Mouse (Mus musculus) embryonic facial prominence, embryonic 13.5 days (tissue): Measurements from ENCODE around the gene Cyp2c69. TPM values are rescaled to one million over a fixed set of nuclear protein-coding genes. Genes with fewer than 3 reads are reported as not detected.
"Not testable (repeated sequence)": the region's sequence is repeated elsewhere in the genome, so short reads cannot be mapped to it uniquely, and the experiment has no call there.

Experiments
- ATAC-seq: fragments of 200-750 bp; cut with Nextera tagmentation; 2 replicates; pipeline ENCODE4 v1.8.0; 2017; ENCODE audit warnings: low read depth; ENCODE audit not compliant: insufficient number of reproducible peaks, insufficient read depth, low FRiP score, low TSS enrichment
- H3K27ac ChIP-seq: fragments of 300-500 bp; sonication (generic); 2 replicates; pipeline ENCODE4 v1.5.1; 2015; ENCODE audit warnings: moderate library complexity, mild to moderate bottlenecking, inconsistent platforms
- H3K27me3 ChIP-seq: fragments of 300-500 bp; sonication (generic); 2 replicates; pipeline ENCODE4 v1.6.1; 2015; ENCODE audit warnings: mild to moderate bottlenecking, inconsistent platforms
- H3K36me3 ChIP-seq: fragments of 300-500 bp; sonication (generic); 2 replicates; pipeline ENCODE4 v1.6.1; 2015; ENCODE audit warnings: mild to moderate bottlenecking, inconsistent platforms
- H3K4me1 ChIP-seq: fragments of 300-500 bp; sonication (generic); 2 replicates; pipeline ENCODE4 v1.6.1; 2015; ENCODE audit warnings: inconsistent platforms
- H3K4me2 ChIP-seq: fragments of 300-500 bp; sonication (generic); 2 replicates; pipeline ENCODE4 v1.6.1; 2015; ENCODE audit warnings: moderate library complexity, mild to moderate bottlenecking, inconsistent platforms
- H3K4me3 ChIP-seq: fragments of 300-500 bp; sonication (generic); 2 replicates; pipeline ENCODE4 v1.5.1; 2015; ENCODE audit warnings: mild to moderate bottlenecking, inconsistent platforms
- H3K9ac ChIP-seq: fragments of 300-500 bp; sonication (generic); 2 replicates; pipeline ENCODE4 v1.6.1; 2015; ENCODE audit warnings: mild to moderate bottlenecking, inconsistent platforms
- H3K9me3 ChIP-seq: fragments of 300-500 bp; sonication (generic); 2 replicates; pipeline ENCODE4 v1.6.1; 2016; ENCODE audit warnings: inconsistent platforms
- whole genome bisulfite sequencing: fragments of 180-500 bp; shearing (Covaris S2); methylation state at CpG from one replicate; pipeline ENCODE4 v1.1.7; 2015; ENCODE audit warnings: mixed read lengths; 5-methylcytosine and 5-hydroxymethylcytosine counted together
- polyA plus RNA-seq: library from polyadenylated mRNA; unstranded; fragments of >200 nt; fragmentation: Nextera tagmentation; extraction: Ambion mirVana; gene quantifications from 2 replicates; pipeline ENCODE4 v1.2.1, GENCODE M21; 2015

Gene Cyp2c69
- polyA plus RNA-seq = not detected in 2 replicates

DNA sequence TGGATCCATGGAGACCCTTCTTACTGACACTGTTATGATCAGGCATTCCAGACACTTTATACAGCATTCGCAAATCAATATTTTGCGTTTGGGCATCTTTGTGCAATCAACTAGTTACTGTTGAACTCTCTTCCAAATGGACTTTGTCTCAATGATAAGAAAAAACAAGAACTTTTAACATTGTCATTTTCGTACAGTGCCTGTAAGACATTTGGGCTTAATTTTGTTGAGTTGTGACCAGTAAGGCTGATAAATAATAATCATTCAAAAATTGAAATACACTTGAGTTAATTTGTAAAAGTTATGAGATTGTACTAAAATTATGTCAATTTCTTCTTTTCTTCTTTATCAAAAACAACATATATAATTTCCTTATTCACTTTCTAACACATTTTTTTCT is at the start of gene Cyp2c69:
Cyp2c69 (minus strand) TSS at position 101 of the 400 bp plus-strand sequence.
- not testable (repeated sequence) for H3K36me3 ChIP-seq, H3K4me3 ChIP-seq, H3K27me3 ChIP-seq, H3K4me1 ChIP-seq, H3K4me2 ChIP-seq, H3K9me3 ChIP-seq, H3K27ac ChIP-seq, H3K9ac ChIP-seq, ATAC-seq
- 91% methylated on average over 3 of the region's 3 CpGs for WGBS

DNA sequence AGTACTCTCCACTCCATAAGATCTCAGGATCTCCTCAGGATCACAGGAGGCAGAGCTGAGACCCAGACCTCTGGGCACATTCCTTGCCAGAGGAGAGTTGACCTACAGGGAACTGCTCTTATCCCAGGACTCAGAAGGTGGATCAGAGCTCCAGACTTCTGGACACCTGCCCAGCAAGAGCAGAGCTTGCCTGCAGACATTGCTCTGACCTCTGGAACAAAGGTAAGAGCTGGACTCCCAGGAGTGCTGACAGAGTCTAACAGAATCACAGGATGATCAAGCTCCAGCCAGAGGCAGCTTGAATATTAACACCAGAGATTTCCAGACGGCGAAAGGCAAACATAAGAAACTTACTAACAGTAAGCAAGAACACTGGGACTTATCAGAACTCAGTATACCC is 48.8 kb upstream of the Cyp2c69 start:
- Histone ChIP-seq H3K9me3 (0 out of 2 replicates have a peak, but pooled peaks cover 3% of the 10 kb centered on the region), H3K4me1 (no peaks in the 10 kb centered on the region), H3K9ac (no peak overlapping the region), H3K27me3 (no peaks in the 10 kb centered on the region), H3K4me3 (no peak overlapping the region), H3K4me2 (no peak overlapping the region), H3K27ac (no peak overlapping the region), H3K36me3 (no peaks in the 10 kb centered on the region)
- no peak for ATAC-seq
- 94% methylated on average over 2 of the region's 2 CpGs for WGBS

DNA sequence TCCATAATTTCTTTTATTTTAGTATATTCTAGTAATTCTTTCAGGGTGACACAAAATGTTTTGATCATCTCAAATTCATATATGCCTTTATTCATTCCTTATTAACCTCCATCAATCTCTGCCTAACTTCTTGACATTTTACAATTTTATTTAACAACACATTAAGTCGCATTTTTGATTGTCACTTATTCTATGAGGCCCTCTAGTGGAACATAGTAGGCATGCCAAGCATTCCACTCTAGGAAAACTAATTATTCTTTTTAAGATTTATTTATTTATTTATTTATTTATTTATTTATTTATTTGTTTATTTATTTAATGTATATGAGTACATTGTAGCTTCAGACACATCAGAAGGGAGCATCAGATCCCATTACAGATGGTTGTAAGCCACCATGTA is 43.4 kb upstream of the Cyp2c69 start:
- Histone ChIP-seq H3K36me3 (no peaks in the 10 kb centered on the region), H3K27ac (no peak overlapping the region), H3K9ac (no peak overlapping the region), H3K4me1 (no peaks in the 10 kb centered on the region), H3K27me3 (no peaks in the 10 kb centered on the region), H3K9me3 (0 out of 2 replicates have a peak, but pooled peaks cover 3% of the 10 kb centered on the region), H3K4me3 (no peak overlapping the region), H3K4me2 (no peak overlapping the region)
- WGBS = 62% methylated on average over 1 of the region's 1 CpGs
- no peak for ATAC-seq

DNA sequence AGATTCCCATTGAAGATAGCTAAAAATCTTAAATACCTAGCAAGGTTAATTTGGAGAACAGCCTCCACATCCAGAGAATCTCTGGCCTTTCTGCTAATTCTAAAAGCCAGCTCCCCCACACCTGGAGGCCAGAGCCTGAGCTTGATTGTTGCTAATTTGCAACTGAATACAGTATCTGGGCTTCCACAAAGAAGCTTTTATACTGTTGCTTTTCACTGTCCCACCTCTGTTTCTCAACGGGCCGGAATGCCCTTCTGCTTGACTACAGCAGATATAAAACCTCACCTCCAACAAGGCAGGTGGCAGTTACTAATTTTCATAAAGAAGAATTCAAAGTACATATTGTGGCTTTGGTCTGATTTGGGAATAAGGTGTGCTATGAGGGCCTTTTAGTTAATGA is 15.1 kb upstream of the Cyp2c69 start:
- Histone ChIP-seq H3K9me3 (no peaks in the 10 kb centered on the region; the same call in 1 of the 2 replicates), H3K9ac (no peak overlapping the region), H3K4me3 (no peak overlapping the region), H3K27ac (no peak overlapping the region), H3K36me3 (no peaks in the 10 kb centered on the region), H3K4me2 (no peak overlapping the region), H3K27me3 (no peaks in the 10 kb centered on the region), H3K4me1 (no peaks in the 10 kb centered on the region)
- no peak for ATAC-seq
- WGBS = 78% methylated on average over 2 of the region's 2 CpGs

DNA sequence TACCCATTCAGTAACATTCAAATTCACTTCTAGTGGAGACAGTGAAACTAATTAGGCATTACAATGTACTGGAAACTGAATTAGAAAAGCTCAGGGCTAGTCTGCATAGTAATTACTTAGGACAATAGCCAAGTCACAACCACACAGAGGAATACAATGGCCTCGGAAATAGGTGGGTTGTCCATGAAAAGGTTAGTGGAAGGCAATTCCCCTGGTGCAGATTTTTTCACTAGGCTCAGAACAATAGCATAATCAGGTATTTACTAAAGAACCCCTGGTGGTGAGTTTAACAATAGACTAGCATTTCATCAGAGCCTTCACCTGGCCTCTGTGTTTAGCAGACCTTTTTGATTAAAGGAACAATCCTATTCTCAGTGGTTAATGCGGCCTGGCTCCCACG is 3.5 kb upstream of the Cyp2c69 start:
- not testable (repeated sequence) for H3K4me2 ChIP-seq, H3K9me3 ChIP-seq, H3K27ac ChIP-seq, H3K9ac ChIP-seq, H3K4me3 ChIP-seq, ATAC-seq, H3K36me3 ChIP-seq, H3K4me1 ChIP-seq, H3K27me3 ChIP-seq
- 72% methylated on average over 3 of the region's 3 CpGs for WGBS

DNA sequence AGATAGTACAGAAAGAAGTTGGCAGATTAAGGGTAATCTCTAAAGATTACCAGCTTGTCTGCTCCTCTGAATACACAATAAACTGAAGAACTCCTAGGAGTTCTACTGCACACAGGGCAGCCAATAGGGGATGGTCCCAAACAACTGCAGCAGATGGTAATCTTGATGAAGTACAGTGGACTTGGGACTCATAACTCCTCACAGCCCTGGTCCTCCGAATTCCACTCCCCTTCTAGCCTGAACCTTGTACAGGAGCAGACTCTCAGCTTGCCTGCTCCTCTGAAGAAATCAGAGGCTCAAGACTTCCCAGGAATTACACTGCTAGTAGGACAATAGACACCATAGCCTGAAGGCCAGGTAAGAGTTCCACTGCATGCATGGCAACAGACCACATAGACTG is 20.5 kb downstream of the Cyp2c69 start:
- H3K9ac ChIP-seq = no peak overlapping the region
- ATAC-seq = no peak
- no peak overlapping the region for H3K4me2 ChIP-seq
- no peaks in the 10 kb centered on the region for H3K4me1 ChIP-seq
- H3K36me3 ChIP-seq = no peaks in the 10 kb centered on the region
- no peaks in the 10 kb centered on the region for H3K27me3 ChIP-seq
- H3K9me3 ChIP-seq = no peaks in the 10 kb centered on the region
- H3K27ac ChIP-seq = no peak overlapping the region
- 70% methylated on average over 1 of the region's 1 CpGs for WGBS
- H3K4me3 ChIP-seq = no peak overlapping the region

DNA sequence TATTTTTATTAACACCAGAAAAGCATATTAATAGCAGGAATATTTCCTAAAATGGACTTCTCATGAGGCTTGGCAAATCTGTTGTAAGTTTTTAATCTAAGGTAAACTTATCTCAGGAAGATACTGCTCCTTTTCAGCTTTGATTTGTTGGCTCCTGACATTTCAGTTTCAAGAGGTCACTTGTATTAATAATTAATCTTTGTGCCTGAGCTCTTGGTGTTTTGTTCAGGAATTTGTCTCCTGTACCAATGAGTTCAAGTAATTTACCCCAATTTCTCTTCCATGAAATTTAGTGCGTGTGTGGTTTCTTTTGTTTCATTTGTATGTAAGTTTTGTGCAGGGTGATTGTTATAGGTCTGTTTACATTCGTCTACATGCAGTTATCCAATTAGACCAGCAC is 65.7 kb downstream of the Cyp2c69 start:
- not testable (repeated sequence) for H3K4me1 ChIP-seq, H3K36me3 ChIP-seq, H3K4me2 ChIP-seq, H3K9ac ChIP-seq, H3K4me3 ChIP-seq, ATAC-seq, H3K9me3 ChIP-seq, H3K27me3 ChIP-seq, H3K27ac ChIP-seq
- 83% methylated on average over 2 of the region's 2 CpGs for WGBS

DNA sequence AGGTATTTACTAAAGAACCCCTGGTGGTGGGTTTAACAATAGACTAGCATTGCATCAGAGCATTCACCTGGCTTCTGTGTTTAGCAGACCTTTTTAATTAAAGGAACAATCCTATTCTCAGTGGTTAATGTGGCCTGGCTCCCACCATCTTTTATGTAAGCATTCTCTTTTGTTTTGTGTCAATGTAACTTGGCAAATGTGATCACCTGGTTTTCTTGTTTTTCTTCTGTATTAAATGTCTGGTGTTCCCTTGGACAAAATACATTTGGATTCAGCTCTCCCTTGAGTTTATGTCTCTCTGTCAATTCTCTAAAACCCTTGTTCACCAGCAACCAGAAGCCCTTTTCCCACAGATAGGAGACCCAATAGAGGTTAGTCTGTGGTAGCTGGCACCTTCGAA is 70.2 kb downstream of the Cyp2c69 start:
- not testable (repeated sequence) for H3K4me2 ChIP-seq, H3K9ac ChIP-seq, H3K4me1 ChIP-seq, H3K27ac ChIP-seq, H3K27me3 ChIP-seq, H3K4me3 ChIP-seq, H3K9me3 ChIP-seq, H3K36me3 ChIP-seq, ATAC-seq
- 95% methylated on average over 1 of the region's 1 CpGs for WGBS

DNA sequence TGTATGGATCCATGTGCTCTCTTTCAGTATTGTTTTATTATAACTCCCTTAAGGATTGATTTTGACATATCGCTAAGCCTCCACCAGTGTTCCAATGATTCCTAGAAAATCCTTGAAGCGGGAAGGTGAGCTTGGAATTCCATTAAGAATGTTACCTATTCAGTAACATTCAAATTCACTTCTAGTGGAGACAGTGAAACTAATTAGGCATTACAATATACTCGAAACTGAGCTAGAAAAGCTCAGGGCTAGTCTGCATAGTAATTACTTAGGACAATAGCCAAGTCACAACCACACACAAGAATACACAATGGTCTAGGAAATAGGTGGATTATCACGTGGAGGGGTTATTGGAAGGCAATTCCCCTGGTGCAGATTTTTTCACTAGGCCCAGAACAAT is 70.6 kb downstream of the Cyp2c69 start:
- WGBS = 67% methylated on average over 4 of the region's 4 CpGs
- ATAC-seq = not testable (repeated sequence)

DNA sequence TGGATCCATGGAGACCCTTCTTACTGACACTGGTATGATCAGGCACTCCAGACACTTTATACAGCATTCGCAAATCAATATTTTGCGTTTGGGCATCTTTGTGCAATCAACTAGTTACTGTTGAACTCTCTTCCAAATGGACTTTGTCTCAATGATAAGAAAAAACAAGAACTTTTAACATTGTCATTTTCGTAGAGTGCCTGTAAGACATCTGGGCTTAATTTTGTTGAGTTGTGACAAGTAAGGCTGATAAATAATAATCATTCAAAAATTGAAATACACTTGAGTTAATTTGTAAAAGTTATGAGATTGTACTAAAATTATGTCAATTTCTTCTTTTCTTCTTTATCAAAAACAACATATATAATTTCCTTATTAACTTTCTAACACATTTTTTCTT is 73.9 kb downstream of the Cyp2c69 start, which contains the start of gene Cyp2c40:
Cyp2c40 (minus strand) TSS at position 101 of the 400 bp plus-strand sequence.
- H3K9ac ChIP-seq, H3K9me3 ChIP-seq, H3K27ac ChIP-seq, H3K4me1 ChIP-seq, H3K4me3 ChIP-seq, ATAC-seq, H3K4me2 ChIP-seq, H3K27me3 ChIP-seq, H3K36me3 ChIP-seq: not testable (repeated sequence)
- WGBS = 84% methylated on average over 3 of the region's 3 CpGs

More for the DNA sequence above, 70.6 kb downstream of the Cyp2c69 start:
- H3K9ac ChIP-seq, H3K27me3 ChIP-seq, H3K9me3 ChIP-seq, H3K36me3 ChIP-seq, H3K27ac ChIP-seq, H3K4me2 ChIP-seq, H3K4me3 ChIP-seq, H3K4me1 ChIP-seq: not testable (repeated sequence)

Other genes with a start within 250 kb of the Cyp2c69 start
- not detected in 2 replicates for gene Cyp2c67, start 237.7 kb downstream of the Cyp2c69 start, polyA plus RNA-seq
- 1.2 TPM in 1 of 2 replicates, not detected in the other for gene Cyp2c68, start 145.7 kb downstream of the Cyp2c69 start, polyA plus RNA-seq
- not detected in 2 replicates for gene Cyp2c40, start 74.0 kb downstream of the Cyp2c69 start, polyA plus RNA-seq
- not detected in 2 replicates for gene Cyp2c37, start 105.6 kb upstream of the Cyp2c69 start, polyA plus RNA-seq
- not detected in 2 replicates for gene Cyp2c54, start 187.0 kb upstream of the Cyp2c69 start, polyA plus RNA-seq
- gene Cyp2c50, start 202.9 kb upstream of the Cyp2c69 start, polyA plus RNA-seq = not detected in 2 replicates